Mouse (Mus musculus) lung, postnatal 10 days (tissue): ENCODE data around the gene Arl6.

ENCODE experiments used
- DNase-seq: peaks from one replicate; pipeline ENCODE4 v3.0.0; 2021

Arl6 gene

DNA sequence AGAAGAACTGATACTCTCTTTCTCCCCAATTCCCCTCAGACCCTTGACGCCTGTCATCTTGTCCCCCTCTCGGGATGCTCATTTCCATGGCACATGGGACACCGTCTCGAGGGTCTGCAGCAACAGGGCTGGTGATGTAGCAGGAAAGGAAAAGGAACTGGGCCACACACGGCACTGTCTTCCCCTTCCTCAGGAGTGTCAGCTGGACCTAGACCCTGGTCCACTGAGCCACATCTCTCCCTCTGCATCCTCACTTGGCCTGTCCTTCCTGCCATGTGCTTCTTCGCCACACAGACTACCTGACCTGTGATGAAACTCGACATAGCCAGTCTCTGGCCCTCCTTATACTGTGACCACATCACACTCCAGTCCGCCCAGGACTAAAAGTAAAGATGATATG is 52.3 kb downstream of the Arl6 start:
- no peak for DNase-seq

DNA sequence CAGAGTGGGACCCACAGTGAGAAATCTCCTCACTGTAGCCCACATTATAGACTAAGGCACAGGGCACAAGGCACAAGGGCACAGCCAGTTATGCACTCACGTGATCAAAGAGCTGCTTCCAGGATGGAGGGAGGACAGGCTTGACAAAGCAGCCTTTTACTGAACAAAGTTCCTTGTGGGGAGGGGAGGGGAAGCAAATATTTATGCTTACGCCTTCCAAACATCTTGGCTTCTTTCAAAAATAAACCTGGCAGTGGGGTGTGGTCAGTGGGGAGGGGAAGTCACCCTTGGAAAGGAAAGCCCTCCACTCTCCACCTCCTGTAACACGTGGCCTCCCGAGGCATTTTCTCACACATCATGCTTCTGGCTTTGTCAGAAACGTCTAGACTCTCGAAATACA is 52.9 kb downstream of the Arl6 start:
- peak; percentile 74 for DNase-seq

DNA sequence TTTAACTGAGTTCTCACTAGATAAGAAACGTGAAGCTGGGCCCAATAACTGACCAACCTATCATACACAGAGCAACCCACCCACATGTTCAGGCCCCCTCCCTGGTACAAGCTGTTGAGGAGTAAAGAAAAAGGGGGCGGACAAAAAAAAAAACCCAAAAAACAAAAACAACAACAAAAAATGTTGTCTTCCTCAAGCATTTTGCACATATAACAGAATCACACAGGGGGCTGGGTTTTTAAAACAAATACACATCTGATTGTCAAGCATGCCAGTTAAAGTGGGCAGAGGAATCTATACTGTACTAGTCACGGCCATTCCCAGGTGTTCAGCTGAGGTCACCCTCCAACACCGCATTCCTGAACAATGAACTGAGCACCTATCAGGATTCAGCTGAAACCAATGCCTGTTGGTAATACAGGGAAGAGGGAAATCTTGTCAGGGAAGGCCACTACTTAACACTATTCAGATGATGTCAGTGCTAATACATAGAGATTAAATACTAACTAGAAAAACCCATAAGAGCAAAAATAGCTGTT is 53.4 kb downstream of the Arl6 start:
- no peak for DNase-seq

DNA sequence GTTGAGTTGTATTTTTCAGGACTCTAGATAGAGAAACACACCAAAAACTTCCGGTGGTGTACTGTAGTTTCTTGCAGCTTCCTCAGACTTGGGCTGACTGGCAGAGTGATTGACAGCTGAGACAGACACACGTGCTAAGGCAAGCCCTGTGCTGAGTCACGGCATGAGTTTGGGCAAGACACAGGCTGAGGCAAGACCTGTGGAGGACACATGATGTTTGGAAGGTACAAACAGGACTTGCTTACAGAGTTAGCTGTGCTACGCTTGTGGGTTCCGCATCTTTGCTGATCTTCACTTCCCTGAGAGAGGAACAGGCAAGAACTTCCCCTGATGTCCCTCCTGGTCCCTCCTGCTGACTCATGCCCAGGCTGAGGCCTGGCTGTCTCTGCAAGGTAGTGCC is 55.7 kb downstream of the Arl6 start:
- no peak for DNase-seq

DNA sequence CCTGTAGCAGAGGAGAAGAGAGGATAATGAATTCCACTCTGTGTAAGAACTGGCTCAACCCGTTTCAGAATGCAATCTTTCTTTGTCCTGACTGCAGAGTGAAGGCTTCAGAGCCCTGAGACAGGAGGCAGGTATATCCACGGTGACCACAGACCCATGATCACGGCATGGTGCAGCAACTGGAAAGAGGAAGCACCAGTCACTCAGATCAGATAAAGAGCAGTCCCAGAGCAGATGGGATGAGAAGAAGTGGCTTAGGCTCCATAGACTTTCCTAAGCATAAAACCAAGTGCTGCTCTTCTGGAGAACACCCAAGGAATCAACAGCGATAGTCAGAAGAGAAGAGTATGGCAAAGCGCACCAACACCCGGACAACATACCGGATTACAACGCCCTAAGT is 60.0 kb downstream of the Arl6 start:
- no peak for DNase-seq

DNA sequence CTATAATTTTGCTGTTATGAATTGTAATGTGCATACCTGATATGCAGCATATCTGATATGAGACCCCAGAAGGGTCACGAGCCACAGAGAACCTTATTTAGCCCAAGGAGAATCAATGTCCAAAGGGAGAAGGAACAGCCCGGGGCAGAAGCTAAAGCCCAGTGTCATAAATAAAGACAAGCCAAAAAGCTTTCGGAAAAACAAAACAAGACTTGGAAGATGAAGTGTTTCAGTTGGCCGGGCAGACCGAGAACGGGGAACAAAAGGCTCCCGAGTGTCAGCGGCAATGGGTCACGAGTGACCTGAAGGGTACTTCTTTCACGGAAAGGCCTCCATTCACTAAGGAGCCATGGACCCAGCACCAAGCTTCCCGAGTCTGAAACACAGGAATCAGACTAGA is 65.2 kb downstream of the Arl6 start:
- DNase-seq = peak; percentile 30

DNA sequence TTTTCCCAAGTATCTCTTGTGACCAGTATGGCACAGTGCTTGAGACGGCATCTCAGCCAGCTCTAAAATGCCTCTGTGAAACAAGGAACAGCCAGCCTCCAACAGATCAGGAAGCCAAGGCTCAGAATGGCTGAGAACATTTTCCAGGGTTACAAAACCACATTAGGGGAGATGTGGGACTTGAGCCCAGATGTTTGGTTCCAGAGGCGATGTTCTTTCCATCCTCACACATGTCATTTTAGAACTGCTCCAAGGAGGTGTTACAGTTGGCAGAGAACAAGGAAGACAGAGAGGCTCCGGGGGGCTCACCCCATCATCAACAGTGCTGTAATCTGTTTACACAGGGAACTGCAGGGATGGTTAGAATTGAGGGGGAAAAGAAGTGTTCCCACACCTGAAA is 66.5 kb downstream of the Arl6 start:
- peak; percentile 64 for DNase-seq

DNA sequence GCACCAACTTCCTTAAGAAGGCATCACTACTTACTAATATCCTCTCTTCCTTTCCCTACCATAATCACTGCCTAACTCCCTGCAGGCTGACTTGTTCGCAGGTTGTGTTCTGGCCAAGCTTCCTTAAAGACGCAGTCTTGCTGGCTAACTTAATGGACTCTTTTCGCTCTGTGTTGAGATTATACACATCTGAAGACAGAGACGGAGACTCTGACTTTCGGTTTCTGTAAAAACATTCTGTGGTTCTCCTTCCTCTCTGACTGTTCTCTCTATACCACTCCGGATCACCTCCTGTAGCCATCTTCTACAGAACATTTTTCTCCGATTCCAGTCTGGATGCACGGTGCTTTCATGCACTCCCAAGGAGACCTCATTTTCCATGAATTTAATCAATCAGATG is 68.4 kb downstream of the Arl6 start:
- no peak for DNase-seq

DNA sequence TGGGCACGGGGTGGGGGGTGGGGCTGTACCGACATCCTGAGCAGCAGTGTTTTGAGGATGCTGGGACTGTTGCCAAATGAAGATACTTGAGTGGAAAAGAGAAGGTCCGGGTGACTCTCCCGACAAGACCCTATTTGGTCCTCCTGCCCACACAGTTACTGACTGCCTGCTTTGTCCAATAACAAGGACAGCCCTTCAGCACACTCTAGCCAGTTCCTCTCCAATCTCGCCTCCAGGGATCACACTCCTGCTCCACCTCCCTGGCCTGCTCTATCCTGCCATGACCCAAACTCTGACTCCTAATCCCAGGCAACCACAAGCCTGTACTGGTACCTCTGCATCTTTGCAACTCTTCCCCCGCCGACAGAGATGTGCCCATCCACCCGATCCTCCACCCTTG is 69.4 kb downstream of the Arl6 start:
- no peak for DNase-seq

DNA sequence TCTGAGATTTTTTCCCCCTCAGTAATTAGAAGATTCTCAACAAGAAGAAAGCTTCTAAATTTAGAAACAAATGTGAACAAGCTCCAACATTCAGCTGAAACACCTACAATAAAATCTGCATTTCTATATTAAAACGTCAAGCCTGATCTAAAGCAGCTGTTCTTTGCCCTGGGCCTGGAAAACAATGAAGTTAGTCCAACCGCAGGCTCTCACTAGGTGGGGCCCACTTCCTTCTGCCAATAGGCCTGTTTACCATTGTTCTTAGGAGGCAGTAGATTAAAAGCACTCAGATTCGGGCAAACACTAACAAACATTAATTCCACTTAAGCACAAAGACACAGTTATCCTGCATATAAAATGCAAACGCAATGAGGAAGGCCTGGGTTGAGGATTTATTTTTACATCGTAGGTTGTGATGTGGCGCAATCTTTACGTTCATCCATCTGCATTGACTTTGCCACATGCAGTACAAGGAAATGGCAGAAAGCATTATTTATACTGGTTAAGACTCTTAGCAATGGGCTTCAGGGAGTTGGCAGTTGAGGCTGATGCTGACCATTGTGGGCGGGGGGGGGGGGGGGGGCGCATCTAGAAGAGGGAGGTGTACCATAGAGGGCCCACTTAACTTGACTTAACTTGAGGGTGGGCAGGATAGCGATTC is 71.3 kb downstream of the Arl6 start:
- DNase-seq = peak; percentile 42

DNA sequence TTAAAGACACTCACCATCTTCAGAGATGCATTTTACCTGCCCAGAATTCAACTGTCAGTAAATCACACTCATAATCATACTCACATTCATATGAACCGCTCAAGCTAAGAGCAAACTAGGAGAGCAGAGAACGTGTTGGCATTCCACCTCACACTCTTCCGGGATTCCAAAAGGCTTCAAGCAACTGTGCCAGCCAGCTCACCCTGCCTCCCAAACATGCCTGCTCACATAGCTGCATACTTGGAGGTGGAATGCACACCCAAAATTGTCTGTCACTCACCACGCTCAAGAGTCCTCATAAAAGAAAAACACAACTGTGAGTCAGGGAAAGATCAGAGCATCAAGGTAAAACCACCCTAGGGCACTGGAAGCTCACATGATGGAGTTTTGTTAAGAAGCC is 72.8 kb downstream of the Arl6 start:
- DNase-seq = peak; percentile 22

DNA sequence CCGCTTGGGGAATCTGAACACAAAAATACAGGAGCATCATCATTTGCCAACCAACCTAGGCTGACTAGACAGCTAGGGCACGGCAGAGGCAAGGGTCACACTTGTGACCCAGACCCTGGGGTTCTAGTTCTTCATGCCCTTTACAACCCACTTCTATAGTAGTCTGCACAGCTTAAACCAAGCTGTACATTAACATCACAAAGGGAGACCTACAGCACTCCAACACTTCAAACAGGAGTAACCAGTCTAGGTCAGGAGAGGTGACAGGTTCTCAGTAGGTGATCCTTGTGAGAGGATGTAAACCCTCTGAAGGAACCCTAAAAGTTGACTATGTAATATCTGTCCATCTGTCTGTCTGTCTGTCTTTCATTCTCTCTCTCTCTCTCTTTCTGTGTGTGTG is 73.6 kb downstream of the Arl6 start:
- DNase-seq = no peak

DNA sequence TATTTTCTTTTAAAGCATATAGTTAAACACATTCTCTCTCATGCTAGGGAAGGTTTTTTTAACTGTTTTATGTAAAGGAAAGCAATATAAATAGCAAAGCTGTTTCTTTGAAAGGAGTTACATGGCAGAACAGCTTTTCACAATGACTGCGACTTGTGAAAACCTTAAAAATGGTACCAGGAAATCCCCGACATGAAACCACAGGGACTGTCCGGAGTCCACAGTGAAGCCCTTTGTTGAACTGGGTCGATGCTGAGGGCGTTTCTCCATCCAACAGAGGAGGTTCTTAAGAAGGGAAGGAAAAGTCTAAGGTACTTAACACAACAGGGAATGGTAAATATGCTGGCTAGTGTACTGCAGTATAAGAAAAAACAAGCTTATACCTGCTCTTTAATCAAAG is 75.2 kb downstream of the Arl6 start:
- DNase-seq = no peak
